Mouse (Mus musculus): Measurements from ENCODE around the gene Lars2.

Gene Lars2

DNA sequence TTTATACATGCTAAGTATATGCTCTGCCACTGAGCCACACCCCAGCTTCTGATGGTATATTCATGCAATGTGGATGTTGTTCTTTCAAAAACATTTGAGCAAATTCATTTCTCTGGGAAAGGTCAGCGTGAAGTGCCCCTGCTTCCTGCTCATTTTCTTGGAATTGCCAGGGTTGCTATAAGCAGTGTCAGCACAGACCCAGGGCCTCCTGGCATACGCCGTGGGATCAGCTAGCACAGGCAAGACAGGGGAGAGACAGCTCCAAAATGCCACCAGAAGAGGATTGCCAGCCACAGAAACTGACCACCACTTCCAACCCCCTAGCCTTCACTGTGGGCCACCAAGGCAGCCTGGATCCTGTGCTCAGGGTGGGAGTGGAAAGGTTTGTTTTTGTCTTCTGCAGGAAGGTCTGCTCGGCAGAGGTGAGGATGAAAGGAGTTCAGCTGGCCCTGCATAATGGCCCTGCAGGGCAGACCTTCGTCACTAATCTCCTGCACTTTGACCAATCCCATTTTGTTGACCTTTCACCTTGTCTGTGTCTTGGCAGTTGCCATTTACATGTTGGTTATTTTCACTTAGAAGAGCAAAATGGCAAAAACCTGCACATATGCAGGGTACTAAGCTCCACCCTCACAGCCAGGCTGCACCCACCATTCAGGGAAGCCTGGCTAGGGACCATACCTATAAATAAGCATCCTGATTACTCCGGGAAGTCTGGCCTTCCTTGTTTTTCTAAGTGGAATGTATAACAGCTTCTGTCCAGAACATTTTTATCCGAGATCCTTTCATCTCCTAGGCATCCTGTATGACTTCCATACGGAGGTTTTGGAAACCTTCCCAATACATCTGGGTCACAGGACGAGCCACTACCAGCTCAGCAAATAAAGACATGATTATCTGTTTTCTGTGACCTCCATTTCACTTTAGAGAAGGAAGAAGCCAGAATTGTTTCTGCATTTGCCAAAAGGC lies 90.2 kb downstream of the Lars2 start:
- TF ChIP-seq GATA4 (IDR thresholded peaks at IDR 0.05; ENCODE audit: insufficient replicate concordance, low read length), result no peak

GRCm38 (mm10) chr9:123457603-123458002 lies 90.9 kb downstream of the Lars2 start:
- peak; percentile 60; the same call in 1 of the 2 replicates for TF ChIP-seq GATA4 (IDR thresholded peaks at IDR 0.05; ENCODE audit: insufficient replicate concordance, low read length)

DNA sequence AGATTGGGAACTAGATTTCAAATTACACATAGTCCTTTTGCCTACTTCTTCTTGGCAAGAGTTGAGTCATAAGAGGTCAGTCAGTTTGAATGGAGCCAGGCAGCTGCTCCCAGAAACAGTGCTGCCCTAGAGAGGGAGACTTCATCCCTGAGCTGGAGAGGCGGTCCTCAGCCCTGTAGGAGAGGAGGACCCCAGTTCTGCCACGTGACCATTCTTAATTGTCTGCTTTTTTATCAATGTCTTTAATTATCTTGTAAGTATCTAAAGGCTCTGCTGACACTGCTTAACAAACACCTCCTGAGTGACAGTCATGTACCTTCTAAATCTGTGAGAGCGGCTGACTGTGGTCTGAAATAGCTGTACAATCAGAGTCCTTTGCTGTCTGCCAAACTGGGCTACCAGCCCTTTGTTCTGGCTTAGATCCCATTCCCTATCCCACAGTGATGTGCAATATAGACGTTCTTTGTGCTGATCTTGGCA lies 100.5 kb downstream of the Lars2 start:
- TF ChIP-seq GATA4 (IDR thresholded peaks at IDR 0.05; ENCODE audit: insufficient replicate concordance, low read length), result no peak

GRCm38 (mm10) chr9:123468406-123469085 lies 101.8 kb downstream of the Lars2 start:
- TF ChIP-seq GATA4 (IDR thresholded peaks at IDR 0.05; ENCODE audit: insufficient replicate concordance, low read length), result no peak

DNA sequence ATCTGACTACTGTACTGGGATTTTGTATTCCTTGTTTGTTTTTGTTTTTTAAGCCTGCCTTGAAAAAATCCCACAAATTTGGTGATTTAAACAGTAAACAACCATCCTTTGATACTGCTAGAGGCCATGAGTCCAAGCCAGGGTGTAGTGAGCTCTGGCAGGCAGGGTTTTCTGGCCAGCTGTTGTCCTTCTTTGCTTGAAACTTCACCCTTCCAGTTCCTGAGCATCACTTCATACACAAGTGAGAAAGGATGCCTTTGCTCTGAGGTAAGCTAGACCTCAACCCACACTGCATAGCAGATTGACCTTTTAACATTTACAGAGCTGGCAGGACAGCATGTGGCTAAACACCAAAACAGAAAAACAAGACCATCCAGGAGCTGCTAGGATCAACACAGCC lies 102.4 kb downstream of the Lars2 start:
- no peak for TF ChIP-seq GATA4 (IDR thresholded peaks at IDR 0.05; ENCODE audit: insufficient replicate concordance, low read length)

DNA sequence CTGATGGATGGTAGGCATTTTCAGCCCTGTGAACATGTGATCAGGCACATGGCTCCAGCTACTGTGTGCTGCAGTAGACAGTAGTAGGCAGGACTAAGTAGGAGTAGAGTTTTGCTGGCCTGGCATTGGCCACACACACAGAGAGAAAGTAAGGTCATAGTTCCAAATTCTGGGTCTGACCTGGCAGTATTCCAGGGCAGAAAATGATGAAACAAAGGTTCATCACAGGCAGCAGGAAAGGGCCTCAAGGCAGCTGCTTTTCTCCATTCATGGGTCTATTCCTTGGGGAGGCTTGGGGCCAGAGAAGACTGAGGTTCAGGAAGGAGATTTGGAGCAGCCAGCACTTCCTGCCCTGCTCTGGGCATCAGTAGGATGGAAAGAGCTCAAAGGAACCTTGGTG lies 106.7 kb downstream of the Lars2 start:
- TF ChIP-seq GATA4 (IDR thresholded peaks at IDR 0.05; ENCODE audit: insufficient replicate concordance, low read length), result no peak

DNA sequence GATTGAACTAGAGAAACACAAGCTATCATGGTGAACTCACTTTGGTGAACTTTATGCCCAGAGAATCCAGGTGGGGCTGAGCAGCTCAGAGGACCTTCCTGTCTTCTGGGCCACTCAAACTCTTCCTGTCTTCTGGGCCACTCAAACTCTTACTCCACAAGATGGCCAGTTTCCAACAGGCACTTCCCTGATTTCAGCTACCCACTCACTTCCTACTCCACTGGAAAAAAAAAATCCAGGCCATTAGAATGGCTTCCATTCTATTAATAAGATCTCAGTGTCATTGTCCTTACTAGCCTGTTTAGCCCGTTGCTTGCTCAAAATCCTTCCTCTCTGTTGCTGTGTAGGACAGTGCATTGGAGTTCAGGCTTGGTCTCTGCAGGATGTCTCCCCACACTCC lies 108.8 kb downstream of the Lars2 start:
- TF ChIP-seq GATA4 (IDR thresholded peaks at IDR 0.05; ENCODE audit: insufficient replicate concordance, low read length), result no peak

DNA sequence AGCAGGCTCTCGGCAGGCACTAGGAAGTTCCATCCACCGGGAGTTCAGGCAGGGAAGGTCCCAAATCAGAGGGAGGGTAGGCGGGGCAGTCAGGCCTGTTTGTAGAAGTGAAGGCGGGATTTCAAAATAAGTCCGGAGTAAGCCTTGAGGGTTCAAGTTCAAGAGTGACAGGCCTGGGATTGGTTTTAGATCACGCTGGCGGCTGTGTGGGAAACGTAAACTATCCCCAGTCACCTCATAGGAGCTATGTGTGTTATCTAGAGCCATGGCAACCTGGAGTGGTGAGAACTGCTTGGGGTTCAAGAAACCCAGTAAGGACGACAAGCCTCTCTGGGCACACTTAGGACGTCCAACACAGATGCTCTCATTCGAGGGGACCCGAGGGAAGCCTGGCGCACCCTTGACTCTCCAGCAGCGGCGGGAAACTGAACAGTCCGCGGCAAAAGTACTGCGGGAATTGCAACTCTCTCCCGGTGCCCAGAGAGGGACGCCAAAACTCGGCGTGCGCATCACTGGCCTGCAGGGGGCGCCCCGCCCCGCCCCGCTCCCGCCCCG lies 111.4 kb downstream of the Lars2 start:
- TF ChIP-seq GATA4 (IDR thresholded peaks at IDR 0.05; ENCODE audit: insufficient replicate concordance, low read length), result no peak; the same call in 1 of the 2 replicates

GRCm38 (mm10) chr9:123478586-123479195 lies 112.0 kb downstream of the Lars2 start, which contains the start of gene Limd1:
Limd1 (plus strand) TSS chr9:123478706.
- TF ChIP-seq GATA4 (IDR thresholded peaks at IDR 0.05; ENCODE audit: insufficient replicate concordance, low read length), result no peak

DNA sequence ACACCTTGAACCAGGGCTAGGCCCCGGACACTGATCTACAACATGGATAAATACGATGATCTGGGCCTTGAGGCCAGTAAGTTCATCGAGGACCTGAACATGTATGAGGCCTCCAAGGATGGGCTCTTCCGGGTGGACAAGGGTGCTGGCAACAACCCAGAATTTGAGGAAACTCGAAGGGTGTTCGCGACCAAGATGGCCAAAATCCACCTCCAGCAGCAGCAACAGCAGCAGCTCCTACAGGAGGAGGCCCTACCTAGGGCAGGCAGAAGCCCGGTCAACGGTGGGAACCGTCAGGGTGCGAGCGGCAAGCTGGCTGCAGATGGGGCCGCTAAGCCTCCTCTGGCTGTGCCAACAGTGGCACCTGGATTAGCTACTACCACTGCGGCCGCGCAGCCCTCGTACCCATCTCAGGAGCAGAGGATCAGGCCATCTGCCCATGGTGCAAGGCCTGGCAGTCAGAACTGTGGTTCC lies 112.5 kb downstream of the Lars2 start:
- TF ChIP-seq GATA4 (IDR thresholded peaks at IDR 0.05; ENCODE audit: insufficient replicate concordance, low read length), result no peak

DNA sequence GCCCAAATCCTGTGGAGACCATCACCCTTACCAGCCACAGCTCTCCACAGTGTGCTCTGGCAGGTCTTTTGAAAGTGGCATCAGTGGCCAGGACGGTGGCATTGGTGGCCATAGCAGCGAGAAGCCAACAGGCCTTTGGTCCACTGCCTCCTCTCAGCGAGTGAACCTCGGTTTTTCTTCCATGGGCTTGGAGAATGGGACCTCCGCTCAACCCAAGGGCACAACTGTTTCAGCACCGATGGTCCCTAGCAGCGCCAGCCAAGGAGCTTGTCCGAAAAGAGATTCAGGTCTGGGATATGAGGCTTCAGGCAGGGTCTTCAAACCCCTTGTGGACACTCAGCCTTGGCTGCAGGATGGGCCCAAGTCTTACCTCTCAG lies 113.1 kb downstream of the Lars2 start:
- no peak for TF ChIP-seq GATA4 (IDR thresholded peaks at IDR 0.05; ENCODE audit: insufficient replicate concordance, low read length)

- no peak for TF ChIP-seq GATA4 (IDR thresholded peaks at IDR 0.05; ENCODE audit: insufficient replicate concordance, low read length)
Observed at GRCm38 (mm10) chr9:123480253-123480921, 113.7 kb downstream of the Lars2 start.

- no peak for TF ChIP-seq GATA4 (IDR thresholded peaks at IDR 0.05; ENCODE audit: insufficient replicate concordance, low read length)
Observed at GRCm38 (mm10) chr9:123481136-123481535, 114.4 kb downstream of the Lars2 start.

DNA sequence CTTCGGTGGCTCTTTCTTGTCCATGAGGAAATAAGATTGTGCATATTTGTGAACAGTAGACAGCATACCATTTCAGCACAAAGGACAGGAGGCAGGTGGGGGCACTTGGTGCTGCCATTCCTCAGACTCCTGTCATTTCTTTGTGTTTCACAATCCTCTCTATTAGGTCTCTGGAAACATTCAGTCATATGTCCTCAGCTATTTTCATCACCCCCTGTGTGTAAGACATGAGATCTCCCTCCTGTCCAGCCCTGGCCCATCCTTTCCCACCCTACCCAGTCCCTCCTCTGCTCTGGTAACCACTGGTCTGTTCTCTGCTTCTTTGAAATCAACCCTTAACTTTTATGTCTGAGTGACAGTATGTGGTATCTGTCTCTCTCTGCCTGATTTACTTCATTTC lies 116.9 kb downstream of the Lars2 start:
- TF ChIP-seq GATA4 (IDR thresholded peaks at IDR 0.05; ENCODE audit: insufficient replicate concordance, low read length), result no peak

DNA sequence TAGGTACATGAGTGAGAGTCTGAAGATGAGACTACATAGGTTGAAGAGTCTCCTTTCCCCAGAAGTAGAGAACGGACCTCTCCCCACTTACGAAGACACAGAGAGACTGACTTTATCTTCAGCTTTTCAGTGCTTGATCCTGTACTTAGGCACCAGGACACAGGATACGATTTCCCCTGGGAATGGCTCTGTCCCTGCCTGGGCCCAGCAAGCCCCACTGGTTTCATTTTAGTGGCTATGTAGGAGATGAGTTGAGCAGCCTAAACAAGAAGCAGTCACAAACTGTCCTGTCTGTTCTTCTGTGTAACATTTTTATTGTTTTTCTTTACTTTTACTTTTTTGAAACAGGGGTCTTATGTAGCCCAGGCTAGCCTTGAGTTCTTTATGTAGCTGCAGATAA lies 118.1 kb downstream of the Lars2 start:
- TF ChIP-seq GATA4 (IDR thresholded peaks at IDR 0.05; ENCODE audit: insufficient replicate concordance, low read length), result no peak

Measured in liver, adult (tissue).